8 mouse cellular contexts compared by ENCODE assay signal in genomic region chr10:66911261-66911911, GRCm38 (mm10).
DNase-seq lines count a peak whose midpoint lies in the region; ATAC-seq and TF ChIP-seq lines count a peak whose summit lies in the region.

No protein-coding gene starts in this region.

- H3K9me3 ChIP-seq in E14TG2a.4 (ENCODE audit: low read length), result no peaks in the 10 kb centered on the region
- H3K9me3 ChIP-seq in embryonic facial prominence, embryonic 15.5 days (replicated peaks), result no peaks in the 10 kb centered on the region
- no peaks in the 10 kb centered on the region for H3K9me3 ChIP-seq in hindbrain, postnatal 0 days (ENCODE audit: low read length)
- H3K9me3 ChIP-seq in liver, embryonic 14.5 days (ENCODE audit: control insufficient read depth, low read length), result no peaks in the 10 kb centered on the region

- peak; percentile 28 for DNase-seq in cerebellum, adult 11 months
- DNase-seq in cerebellum, adult 8-10 months, result no peak
- no peak for DNase-seq in hindbrain, postnatal 0 days (ENCODE audit: low spot score)
- no peak for DNase-seq in liver, embryonic 14.5 days (ENCODE audit: low read depth in 3 of 3, low spot score in 3 of 3)
- no peak for DNase-seq in MN1 (ENCODE audit: low spot score)

- peak overlapping the region; percentile 56 for H3K4me3 ChIP-seq in E14TG2a.4 (replicated peaks; ENCODE audit: low read length)
- H3K4me3 ChIP-seq in embryonic facial prominence, embryonic 15.5 days (replicated peaks), result no peak overlapping the region
- no peak overlapping the region for H3K4me3 ChIP-seq in hindbrain, postnatal 0 days (ENCODE audit: low read length)
- no peak overlapping the region for H3K4me3 ChIP-seq in liver, embryonic 14.5 days (ENCODE audit: insufficient read depth in 1 of 2, low read depth in 2 of 2, low read length in 2 of 2)

- no peaks in the 10 kb centered on the region for H3K27me3 ChIP-seq in E14TG2a.4 (ENCODE audit: insufficient read depth, low read length)
- H3K27me3 ChIP-seq in embryonic facial prominence, embryonic 15.5 days, result no peaks in the 10 kb centered on the region
- no peaks in the 10 kb centered on the region for H3K27me3 ChIP-seq in hindbrain, postnatal 0 days (ENCODE audit: insufficient read depth, low read length)
- H3K27me3 ChIP-seq in liver, embryonic 14.5 days (ENCODE audit: control insufficient read depth, insufficient read depth, low read length), result no peaks in the 10 kb centered on the region

- peak overlapping the region; percentile 25; the same call in 1 of the 2 replicates for H3K27ac ChIP-seq in embryonic facial prominence, embryonic 15.5 days (replicated peaks)
- H3K27ac ChIP-seq in hindbrain, postnatal 0 days, result peak overlapping the region; percentile 26; the same call in 1 of the 2 replicates
- H3K27ac ChIP-seq in liver, embryonic 14.5 days, result no peak overlapping the region

- 57% methylated on average over 10 of the region's 10 CpGs for WGBS in embryonic facial prominence, embryonic 15.5 days
- 50% methylated on average over 10 of the region's 10 CpGs for WGBS in hindbrain, postnatal 0 days
- 14% methylated on average over 10 of the region's 10 CpGs for WGBS in liver, embryonic 14.5 days (ENCODE audit: insufficient replicate concordance)

- H3K4me1 ChIP-seq in E14TG2a.4 (replicated peaks; ENCODE audit: low read depth, low read length), result peaks cover 65% of the 10 kb centered on the region
- H3K4me1 ChIP-seq in embryonic facial prominence, embryonic 15.5 days, result peaks cover 35% of the 10 kb centered on the region
- H3K4me1 ChIP-seq in hindbrain, postnatal 0 days (ENCODE audit: insufficient read depth, low read length), result peaks cover 10% of the 10 kb centered on the region
- H3K4me1 ChIP-seq in liver, embryonic 14.5 days (replicated peaks; ENCODE audit: control insufficient read depth in 2 of 2, insufficient read depth in 2 of 2, low read length in 1 of 2), result peaks cover 3 to 33% of the 10 kb centered on the region in 2 experiments

- H3K4me2 ChIP-seq in embryonic facial prominence, embryonic 15.5 days (replicated peaks), result no peak overlapping the region
- 0 out of 2 replicates have a peak overlapping the region, but pooled peaks have one; percentile 10 for H3K4me2 ChIP-seq in hindbrain, postnatal 0 days (ENCODE audit: low read depth, low read length)
- 0 out of 2 replicates have a peak overlapping the region, but pooled peaks have one; percentile 11 for H3K4me2 ChIP-seq in liver, embryonic 14.5 days (ENCODE audit: low read depth)

- no peak for ATAC-seq in embryonic facial prominence, embryonic 15.5 days (ENCODE audit: insufficient number of reproducible peaks, low FRiP score, low TSS enrichment, low read depth)
- no peak for ATAC-seq in hindbrain, postnatal 0 days
- ATAC-seq in liver, embryonic 14.5 days (ENCODE audit: insufficient read depth), result 0 out of 2 replicates have a peak, but pooled peaks have one; percentile 14
- no peak for ATAC-seq in erythroblast, adult 5-6 weeks (replicated peaks; ENCODE audit: low FRiP score, poor library complexity, severe bottlenecking)

- H3K36me3 ChIP-seq in E14TG2a.4 (ENCODE audit: insufficient read depth, low read length), result no peaks in the 10 kb centered on the region
- no peaks in the 10 kb centered on the region for H3K36me3 ChIP-seq in embryonic facial prominence, embryonic 15.5 days
- no peaks in the 10 kb centered on the region for H3K36me3 ChIP-seq in hindbrain, postnatal 0 days (ENCODE audit: insufficient read depth, low read length)
- no peaks in the 10 kb centered on the region for H3K36me3 ChIP-seq in liver, embryonic 14.5 days (replicated peaks; ENCODE audit: control insufficient read depth, insufficient read depth, low read depth)

- no peak for TF ChIP-seq CTCF in E14TG2a.4 (conservative IDR thresholded peaks at IDR 0.05; ENCODE audit: low read length)
- no peak for TF ChIP-seq CTCF in hindbrain, postnatal 0 days (IDR thresholded peaks at IDR 0.05; ENCODE audit: low read depth)
- TF ChIP-seq CTCF in liver, embryonic 14.5 days (IDR thresholded peaks at IDR 0.05; ENCODE audit: low read depth), result no peak

- TF ChIP-seq EP300 in liver, embryonic 14.5 days (IDR thresholded peaks at IDR 0.05; ENCODE audit: low read depth), result no peak

- no peak overlapping the region for H3K9ac ChIP-seq in embryonic facial prominence, embryonic 15.5 days
- H3K9ac ChIP-seq in hindbrain, postnatal 0 days (replicated peaks; ENCODE audit: low read length), result no peak overlapping the region
- no peak overlapping the region for H3K9ac ChIP-seq in liver, embryonic 14.5 days (replicated peaks)
